Mouse (Mus musculus): ENCODE measurements around the gene Lrrc26. TPM values are rescaled to one million over a fixed set of nuclear protein-coding genes. Genes with fewer than 3 reads are reported as not detected.
A peak's percentile ranks its signal among the peaks of the same experiment; 100 is the strongest.

The Lrrc26 gene
- polyA plus RNA-seq (2014; fragmentation: Nextera tagmentation; extraction: Ambion mirVana), result 0.46 and 0.89 TPM in 2 replicates

- no peak within 1 kb of the TSS for H3K27ac ChIP-seq (ENCODE audit: low read depth)
- no peak within 1 kb of the TSS for H3K9ac ChIP-seq
- peak within 1 kb of the TSS; percentile 12; the same call in 1 of the 2 replicates for H3K4me3 ChIP-seq (ENCODE audit: low read depth, low read length)
- peaks cover 58% of the 10 kb centered on the region for H3K27me3 ChIP-seq (ENCODE audit: insufficient read depth, low read length)
- H3K4me1 ChIP-seq (ENCODE audit: insufficient read depth), result 0 out of 2 replicates have a peak, but pooled peaks cover 2% of the 10 kb centered on the region
- ATAC-seq (ENCODE audit: insufficient read depth) (no peak), DNase-seq (no peak)
- TF ChIP-seq CTCF (IDR thresholded peaks at IDR 0.05; ENCODE audit: low read depth), result no peak
- 12% methylated on average over 11 of the region's 11 CpGs for whole genome bisulfite sequencing
- peaks cover 17% of the 10 kb centered on the region for H3K36me3 ChIP-seq (ENCODE audit: insufficient read depth)
- H3K9me3 ChIP-seq (ENCODE audit: low read depth, low read length), result no peaks in the 10 kb centered on the region
- peak within 1 kb of the TSS; percentile 19; the same call in 1 of the 2 replicates for H3K4me2 ChIP-seq
Observed at GRCm38 (mm10) chr2:25289651-25290050, at the start of gene Lrrc26. Gene Lrrc26, plus strand, starts transcription at chr2:25289915.

- Histone ChIP-seq H3K27me3 (ENCODE audit: insufficient read depth, low read length) (peaks cover 23% of the 10 kb centered on the region), H3K4me3 (ENCODE audit: low read depth, low read length) (peak overlapping the region; percentile 49), H3K9me3 (ENCODE audit: low read depth, low read length) (no peaks in the 10 kb centered on the region), H3K4me1 (ENCODE audit: insufficient read depth) (0 out of 2 replicates have a peak, but pooled peaks cover 4% of the 10 kb centered on the region), H3K27ac (ENCODE audit: low read depth) (peak overlapping the region; percentile 46; the same call in 1 of the 2 replicates), H3K9ac (peak overlapping the region; percentile 48), H3K4me2 (peak overlapping the region; percentile 93), H3K36me3 (ENCODE audit: insufficient read depth) (no peaks in the 10 kb centered on the region)
- ATAC-seq (ENCODE audit: insufficient read depth) (peak; percentile 19; the same call in 1 of the 2 replicates), DNase-seq (no peak)
- 50% methylated on average over 8 of the region's 8 CpGs for WGBS
- no peak for TF ChIP-seq CTCF (IDR thresholded peaks at IDR 0.05; ENCODE audit: low read depth)
Observed at GRCm38 (mm10) chr2:25240310-25240709, 49.4 kb upstream of the Lrrc26 start.

GRCm38 (mm10) chr2:25240723-25241437 lies 48.8 kb upstream of the Lrrc26 start:
- H3K9ac ChIP-seq, result peak overlapping the region; percentile 48
- ATAC-seq (ENCODE audit: insufficient read depth) (peak; percentile 83), DNase-seq (peak; percentile 87)
- peaks cover 5% of the 10 kb centered on the region; the same call in 1 of the 2 replicates for H3K36me3 ChIP-seq (ENCODE audit: insufficient read depth)
- no peak for TF ChIP-seq CTCF (IDR thresholded peaks at IDR 0.05; ENCODE audit: low read depth)
- 0 out of 2 replicates have a peak, but pooled peaks cover 4% of the 10 kb centered on the region for H3K4me1 ChIP-seq (ENCODE audit: insufficient read depth)
- H3K4me3 ChIP-seq (ENCODE audit: low read depth, low read length), result peak overlapping the region; percentile 49
- WGBS, result 1% methylated on average over 29 of the region's 29 CpGs
- peak overlapping the region; percentile 93 for H3K4me2 ChIP-seq
- no peaks in the 10 kb centered on the region for H3K9me3 ChIP-seq (ENCODE audit: low read depth, low read length)
- 0 out of 2 replicates have a peak overlapping the region, but pooled peaks have one; percentile 46 for H3K27ac ChIP-seq (ENCODE audit: low read depth)
- peaks cover 23% of the 10 kb centered on the region for H3K27me3 ChIP-seq (ENCODE audit: insufficient read depth, low read length)

GRCm38 (mm10) chr2:25241438-25241775 lies 48.3 kb upstream of the Lrrc26 start:
- no peak overlapping the region for H3K27ac ChIP-seq (ENCODE audit: low read depth)
- ATAC-seq (ENCODE audit: insufficient read depth), result peak; percentile 21; the same call in 1 of the 2 replicates

GRCm38 (mm10) chr2:25242101-25242506 lies 47.6 kb upstream of the Lrrc26 start, which contains the start of the genes Rnf208 and Cysrt1:
Gene Rnf208, plus strand, starts transcription at chr2:25242255.
Gene Cysrt1, minus strand, starts transcription at chr2:25242452.
- Histone ChIP-seq H3K4me1 (ENCODE audit: insufficient read depth) (0 out of 2 replicates have a peak, but pooled peaks cover 4% of the 10 kb centered on the region), H3K4me2 (peak within 1 kb of the TSS; percentile 93), H3K9ac (peak within 1 kb of the TSS; percentile 60), H3K27ac (ENCODE audit: low read depth) (no peak within 1 kb of the TSS), H3K27me3 (ENCODE audit: insufficient read depth, low read length) (peaks cover 23% of the 10 kb centered on the region), H3K36me3 (ENCODE audit: insufficient read depth) (peaks cover 11% of the 10 kb centered on the region; the same call in 1 of the 2 replicates), H3K9me3 (ENCODE audit: low read depth, low read length) (no peaks in the 10 kb centered on the region), H3K4me3 (ENCODE audit: low read depth, low read length) (peak within 1 kb of the TSS; percentile 49)
- TF ChIP-seq CTCF (IDR thresholded peaks at IDR 0.05; ENCODE audit: low read depth), result no peak
- 1% methylated on average over 59 of the region's 59 CpGs for WGBS
- DNase-seq (no peak), ATAC-seq (ENCODE audit: insufficient read depth) (no peak)

More at GRCm38 (mm10) chr2:25241438-25241775, 48.3 kb upstream of the Lrrc26 start:
- peaks cover 23% of the 10 kb centered on the region for H3K27me3 ChIP-seq (ENCODE audit: insufficient read depth, low read length)
- no peaks in the 10 kb centered on the region for H3K9me3 ChIP-seq (ENCODE audit: low read depth, low read length)
- 0 out of 2 replicates have a peak, but pooled peaks cover 4% of the 10 kb centered on the region for H3K4me1 ChIP-seq (ENCODE audit: insufficient read depth)
- peak overlapping the region; percentile 93 for H3K4me2 ChIP-seq
- peak overlapping the region; percentile 49; the same call in 1 of the 2 replicates for H3K4me3 ChIP-seq (ENCODE audit: low read depth, low read length)
- no peak overlapping the region for H3K9ac ChIP-seq
- peaks cover 10% of the 10 kb centered on the region; the same call in 1 of the 2 replicates for H3K36me3 ChIP-seq (ENCODE audit: insufficient read depth)
- 8% methylated on average over 6 of the region's 6 CpGs for WGBS
- TF ChIP-seq CTCF (IDR thresholded peaks at IDR 0.05; ENCODE audit: low read depth), result no peak
- no peak for DNase-seq

GRCm38 (mm10) chr2:25243342-25243741 lies 46.4 kb upstream of the Lrrc26 start:
- Histone ChIP-seq H3K36me3 (ENCODE audit: insufficient read depth) (peaks cover 22% of the 10 kb centered on the region), H3K27me3 (ENCODE audit: insufficient read depth, low read length) (peaks cover 23% of the 10 kb centered on the region), H3K4me1 (ENCODE audit: insufficient read depth) (0 out of 2 replicates have a peak, but pooled peaks cover 4% of the 10 kb centered on the region), H3K9me3 (ENCODE audit: low read depth, low read length) (no peaks in the 10 kb centered on the region), H3K4me2 (no peak overlapping the region), H3K27ac (ENCODE audit: low read depth) (no peak overlapping the region), H3K4me3 (ENCODE audit: low read depth, low read length) (no peak overlapping the region), H3K9ac (no peak overlapping the region)
- WGBS, result 64% methylated on average over 8 of the region's 8 CpGs
- no peak for DNase-seq
- no peak for TF ChIP-seq CTCF (IDR thresholded peaks at IDR 0.05; ENCODE audit: low read depth)
- no peak for ATAC-seq (ENCODE audit: insufficient read depth)

- H3K9me3 ChIP-seq (ENCODE audit: low read depth, low read length), result no peaks in the 10 kb centered on the region
- H3K4me2 ChIP-seq, result no peak overlapping the region
- no peak for DNase-seq
- ATAC-seq (ENCODE audit: insufficient read depth), result no peak
- peaks cover 28% of the 10 kb centered on the region for H3K36me3 ChIP-seq (ENCODE audit: insufficient read depth)
- H3K27ac ChIP-seq (ENCODE audit: low read depth), result no peak overlapping the region
- H3K27me3 ChIP-seq (ENCODE audit: insufficient read depth, low read length), result peaks cover 23% of the 10 kb centered on the region
- no peak overlapping the region for H3K4me3 ChIP-seq (ENCODE audit: low read depth, low read length)
- H3K4me1 ChIP-seq (ENCODE audit: insufficient read depth), result 0 out of 2 replicates have a peak, but pooled peaks cover 4% of the 10 kb centered on the region
- no peak overlapping the region for H3K9ac ChIP-seq
- 91% methylated on average over 4 of the region's 4 CpGs for WGBS
- no peak for TF ChIP-seq CTCF (IDR thresholded peaks at IDR 0.05; ENCODE audit: low read depth)
Observed at GRCm38 (mm10) chr2:25244144-25244543, 45.6 kb upstream of the Lrrc26 start.

Measured in lung, embryonic 14.5 days (tissue).